11 mouse cellular contexts compared by ENCODE assay signal in the genomic region with DNA sequence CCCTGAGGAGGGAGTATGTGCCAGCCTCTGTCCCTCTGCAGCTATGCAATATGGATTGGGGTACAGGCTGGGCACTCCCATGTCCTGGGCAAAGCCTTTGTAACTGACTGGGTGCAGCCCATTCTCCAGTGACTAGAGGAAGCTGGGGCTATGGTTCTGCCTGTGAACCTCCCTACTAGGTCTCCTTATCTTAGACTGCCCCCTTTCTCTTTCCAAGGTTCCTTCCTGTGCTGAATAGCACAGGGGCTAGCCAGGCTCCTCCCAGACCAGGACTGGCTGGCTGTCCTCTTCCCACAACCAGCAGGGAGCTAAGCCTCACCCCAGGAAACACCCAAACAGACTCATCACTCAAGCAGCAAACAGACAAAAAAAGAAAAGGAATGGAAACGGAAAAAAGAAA. TPM values are rescaled to one million over a fixed set of nuclear protein-coding genes. Genes with fewer than 3 reads are reported as not detected.
DNase-seq lines count a peak whose midpoint lies in the region; ATAC-seq lines count a peak whose summit lies in the region.
"Had no signal": no experiment of that assay in that cellular context is flagged by ENCODE, and none has a peak within 500 bp of the region (broad histone marks: within the 10 kb centered on the region; RNA-seq: fewer than 3 reads in every experiment).

No protein-coding gene starts in this region.

- peak; percentile 56 for ATAC-seq in heart, embryonic 15.5 days (replicated peaks; ENCODE audit: insufficient number of reproducible peaks, insufficient read depth, low FRiP score, low read depth)
- ATAC-seq in hindbrain, embryonic 13.5 days (ENCODE audit: low FRiP score): no peak

- DNase-seq in heart, postnatal 14 days: no peak
- peak; percentile 57 for DNase-seq in 416B (ENCODE audit: low read depth)
- DNase-seq in lung, postnatal 25 days (ENCODE audit: low spot score): peak; percentile 19
- DNase-seq in right cerebral cortex, postnatal 25 days: no peak
- DNase-seq in frontal cortex, postnatal 25 days (ENCODE audit: low spot score in 2 of 2): no peak
- DNase-seq in urinary bladder, postnatal 25 days (ENCODE audit: low spot score): no peak
- DNase-seq: cerebellum, adult 8-10 months had no signal

- no peaks in the 10 kb centered on the region for H3K9me3 ChIP-seq in heart, embryonic 15.5 days (replicated peaks)
- H3K9me3 ChIP-seq in hindbrain, embryonic 13.5 days: no peaks in the 10 kb centered on the region
- H3K9me3 ChIP-seq: embryonic facial prominence, embryonic 13.5 days had no signal

- 16% methylated on average over 1 of the region's 1 CpGs for WGBS in heart, embryonic 15.5 days
- 21% methylated on average over 1 of the region's 1 CpGs for WGBS in hindbrain, embryonic 13.5 days

- no peaks in the 10 kb centered on the region for H3K36me3 ChIP-seq in heart, embryonic 15.5 days
- H3K36me3 ChIP-seq in hindbrain, embryonic 13.5 days: peaks cover 60% of the 10 kb centered on the region
- H3K36me3 ChIP-seq: embryonic facial prominence, embryonic 13.5 days had no signal

- H3K4me1 ChIP-seq in heart, embryonic 15.5 days (replicated peaks): peaks cover 24% of the 10 kb centered on the region
- peaks cover 99% of the 10 kb centered on the region for H3K4me1 ChIP-seq in hindbrain, embryonic 13.5 days (replicated peaks)

- H3K9ac ChIP-seq in heart, embryonic 15.5 days: no peak overlapping the region
- peak overlapping the region; percentile 46; the same call in 1 of the 2 replicates for H3K9ac ChIP-seq in hindbrain, embryonic 13.5 days
- H3K9ac ChIP-seq: embryonic facial prominence, embryonic 13.5 days had no signal

- intact Hi-C loops in heart, postnatal 14 days (cut with DNase I): no loop called here

- H3K4me2 ChIP-seq in heart, embryonic 15.5 days: no peak overlapping the region
- H3K4me2 ChIP-seq in hindbrain, embryonic 13.5 days: no peak overlapping the region
- H3K4me2 ChIP-seq: embryonic facial prominence, embryonic 13.5 days had no signal

- peaks cover 63% of the 10 kb centered on the region for H3K27me3 ChIP-seq in heart, embryonic 15.5 days
- H3K27me3 ChIP-seq in hindbrain, embryonic 13.5 days: no peaks in the 10 kb centered on the region

- no peak overlapping the region for H3K4me3 ChIP-seq in heart, embryonic 15.5 days
- no peak overlapping the region for H3K4me3 ChIP-seq in hindbrain, embryonic 13.5 days
- H3K4me3 ChIP-seq: embryonic facial prominence, embryonic 13.5 days; layer of hippocampus, adult 2 months had no signal

- H3K27ac ChIP-seq in heart, embryonic 15.5 days: peak overlapping the region; percentile 35; the same call in 1 of the 2 replicates
- H3K27ac ChIP-seq in hindbrain, embryonic 13.5 days: peak overlapping the region; percentile 91
- H3K27ac ChIP-seq: embryonic facial prominence, embryonic 13.5 days; layer of hippocampus, adult 2 months had no signal

RNA-seq across cellular contexts. Expression of a gene that starts 32.9 kb away (rescaled TPM):
- polyA plus RNA-seq in heart, embryonic 15.5 days (2015; fragmentation: Nextera tagmentation; extraction: Ambion mirVana): 1.2 and 1.4 TPM in 2 replicates
- total RNA-seq in heart, postnatal 14 days (2021): 1 to 10 TPM; 7.2 to 7.8 TPM
- polyA plus RNA-seq in hindbrain, embryonic 13.5 days (2015; fragmentation: Nextera tagmentation; extraction: Ambion mirVana): 1.9 and 3.3 TPM in 2 replicates

RNA-seq across cellular contexts. Expression of a gene that starts 36.2 kb away (rescaled TPM):
- polyA plus RNA-seq in heart, embryonic 15.5 days (2015; fragmentation: Nextera tagmentation; extraction: Ambion mirVana): 1.6 and 2.1 TPM in 2 replicates
- total RNA-seq in heart, postnatal 14 days (2021): 1 to 10 TPM; 1.4 to 1.9 TPM
- 5.2 and 5.5 TPM in 2 replicates for polyA plus RNA-seq in hindbrain, embryonic 13.5 days (2015; fragmentation: Nextera tagmentation; extraction: Ambion mirVana)

RNA-seq across cellular contexts. Expression of a gene that starts 57.1 kb away (rescaled TPM):
- 38.5 and 47.8 TPM in 2 replicates for polyA plus RNA-seq in heart, embryonic 15.5 days (2015; fragmentation: Nextera tagmentation; extraction: Ambion mirVana)
- total RNA-seq in heart, postnatal 14 days (2021): 10 to 100 TPM; 50.6 to 55.5 TPM
- 26.9 and 30.0 TPM in 2 replicates for polyA plus RNA-seq in hindbrain, embryonic 13.5 days (2015; fragmentation: Nextera tagmentation; extraction: Ambion mirVana)

Comparison
In these comparisons a context has a peak if more than half of its experiments do, and no peak if none do; other contexts are left out.
1. DNase-seq: peak in 416B (single experiment) and lung, postnatal 25 days (single experiment); none in heart, postnatal 14 days (0 of 2), right cerebral cortex, postnatal 25 days (single experiment), frontal cortex, postnatal 25 days (0 of 2) and urinary bladder, postnatal 25 days (single experiment).